In the genomic region with DNA sequence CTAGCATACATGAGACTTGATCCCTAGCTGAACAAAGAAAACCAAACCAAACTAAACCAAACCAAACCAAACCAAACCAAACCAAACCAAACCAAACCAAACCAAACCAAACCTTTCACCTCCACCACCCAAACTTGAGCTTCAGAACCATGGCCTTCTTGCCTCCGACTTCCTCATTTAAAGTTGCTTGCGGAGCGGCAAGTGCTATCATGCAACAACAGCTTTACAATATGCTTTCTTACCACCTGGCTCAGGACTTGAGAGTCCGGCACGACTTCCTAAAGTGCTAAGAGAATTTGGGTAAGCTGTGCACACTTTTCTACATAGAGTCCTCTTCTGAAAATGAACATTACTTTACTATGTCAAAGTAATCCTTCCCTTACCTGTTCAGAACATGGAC, we compare ENCODE assay signal across 51 mouse cellular contexts. TPM values are rescaled to one million over a fixed set of nuclear protein-coding genes. Genes with fewer than 3 reads are reported as not detected.
"Had no signal": no experiment of that assay in that cellular context is flagged by ENCODE, and none has a peak within 500 bp of the region (broad histone marks: within the 10 kb centered on the region; RNA-seq: fewer than 3 reads in every experiment).

No protein-coding gene starts in this region.

- H3K36me3 ChIP-seq: heart, embryonic 12.5 days; heart, embryonic 13.5 days; heart, embryonic 15.5 days; hindbrain, embryonic 10.5 days; hindbrain, embryonic 12.5 days; hindbrain, embryonic 13.5 days; hindbrain, embryonic 15.5 days; intestine, embryonic 15.5 days; kidney, embryonic 15.5 days had no signal

- H3K9me3 ChIP-seq: heart, embryonic 12.5 days; heart, embryonic 13.5 days; heart, embryonic 15.5 days; hindbrain, embryonic 10.5 days; hindbrain, embryonic 12.5 days; hindbrain, embryonic 13.5 days; hindbrain, embryonic 15.5 days; intestine, embryonic 15.5 days; kidney, embryonic 15.5 days had no signal

- H3K4me1 ChIP-seq: heart, embryonic 12.5 days; hindbrain, embryonic 12.5 days; intestine, embryonic 15.5 days had no signal

- H3K27me3 ChIP-seq: heart, embryonic 12.5 days; heart, embryonic 13.5 days; heart, embryonic 15.5 days; hindbrain, embryonic 12.5 days; hindbrain, embryonic 13.5 days; hindbrain, embryonic 15.5 days; intestine, embryonic 15.5 days; kidney, embryonic 15.5 days had no signal

- H3K4me3 ChIP-seq: heart, embryonic 12.5 days; heart, embryonic 13.5 days; heart, embryonic 15.5 days; hindbrain, embryonic 10.5 days; hindbrain, embryonic 12.5 days; hindbrain, embryonic 13.5 days; hindbrain, embryonic 15.5 days; intestine, embryonic 15.5 days; kidney, embryonic 15.5 days; layer of hippocampus, adult 2 months; left cerebral cortex, adult 2 months had no signal

- DNase-seq: heart, postnatal 10 days; heart, postnatal 14 days; heart, postnatal 36 days; heart, postnatal 4 days; kidney, adult 11 months; kidney, adult 18-20 months; kidney, adult 2 months; kidney, adult 8-10 months; kidney, adult 9 months; kidney, postnatal 10 days; kidney, postnatal 14 days; kidney, postnatal 25 days; kidney, postnatal 36 days; kidney, postnatal 4 days; layer of hippocampus, adult 9-11 months; layer of hippocampus, postnatal 36 days had no signal

- H3K27ac ChIP-seq: heart, embryonic 13.5 days; heart, embryonic 15.5 days; hindbrain, embryonic 10.5 days; hindbrain, embryonic 12.5 days; hindbrain, embryonic 13.5 days; hindbrain, embryonic 14.5 days; hindbrain, embryonic 15.5 days; hindbrain, postnatal 0 days; intestine, embryonic 15.5 days; kidney, embryonic 15.5 days; kidney, postnatal 0 days; layer of hippocampus, adult 2 months; left cerebral cortex, adult 2 months had no signal

- H3K9ac ChIP-seq: heart, embryonic 12.5 days; heart, embryonic 13.5 days; heart, embryonic 15.5 days; hindbrain, embryonic 12.5 days; hindbrain, embryonic 13.5 days; hindbrain, embryonic 14.5 days; hindbrain, embryonic 15.5 days; intestine, embryonic 15.5 days; kidney, embryonic 15.5 days had no signal

RNA-seq across cellular contexts. Expression of gene Gm10065, which starts 23.1 kb away (rescaled TPM):
- total RNA-seq: heart, postnatal 10 days; heart, postnatal 14 days; heart, postnatal 25 days; heart, postnatal 36 days; heart, postnatal 4 days; hematopoietic stem cell, adult 5-6 weeks; hindbrain, postnatal 0 days; layer of hippocampus, adult 18-20 months; layer of hippocampus, adult 2 months; layer of hippocampus, adult 8-10 months; layer of hippocampus, postnatal 10 days; layer of hippocampus, postnatal 14 days; layer of hippocampus, postnatal 25 days; layer of hippocampus, postnatal 36 days; left cerebral cortex, adult 18-20 months; left cerebral cortex, adult 2 months; left cerebral cortex, adult 8-10 months had no signal
- polyA plus RNA-seq: heart, embryonic 12.5 days; heart, embryonic 13.5 days; heart, embryonic 14.5 days; heart, embryonic 15.5 days; heart, embryonic 16.5 days; heart, postnatal 0 days; hindbrain, embryonic 11.5 days; hindbrain, embryonic 12.5 days; hindbrain, embryonic 13.5 days; hindbrain, embryonic 14.5 days; hindbrain, embryonic 15.5 days; hindbrain, embryonic 16.5 days; hindbrain, postnatal 0 days; inflammation-experienced regulatory T-cells, adult 6 months; intestine, embryonic 14.5 days; intestine, embryonic 15.5 days; intestine, embryonic 16.5 days; intestine, postnatal 0 days; kidney, adult 2 months; kidney, embryonic 14.5 days; kidney, embryonic 15.5 days; kidney, embryonic 16.5 days; kidney, postnatal 0 days; large intestine, adult 2 months had no signal

RNA-seq across cellular contexts. Expression of gene Zkscan4, which starts 23.6 kb away (rescaled TPM):
- polyA plus RNA-seq: inflammation-experienced regulatory T-cells, adult 6 months had no signal
